Mouse (Mus musculus) CD4-positive, CD25-positive, alpha-beta regulatory T cell (primary cell): Measurements from ENCODE around the gene Agtpbp1. TPM values are rescaled to one million over a fixed set of nuclear protein-coding genes. Genes with fewer than 3 reads are reported as not detected.

ENCODE experiments used
- polyA plus RNA-seq: library from polyadenylated mRNA; unstranded; fragments of 100-300 nt; shearing (Covaris generic); gene quantifications from one replicate; pipeline ENCODE4 v1.2.1, GENCODE M21; 2017

Agtpbp1 gene
- 29.6 TPM for polyA plus RNA-seq

DNA sequence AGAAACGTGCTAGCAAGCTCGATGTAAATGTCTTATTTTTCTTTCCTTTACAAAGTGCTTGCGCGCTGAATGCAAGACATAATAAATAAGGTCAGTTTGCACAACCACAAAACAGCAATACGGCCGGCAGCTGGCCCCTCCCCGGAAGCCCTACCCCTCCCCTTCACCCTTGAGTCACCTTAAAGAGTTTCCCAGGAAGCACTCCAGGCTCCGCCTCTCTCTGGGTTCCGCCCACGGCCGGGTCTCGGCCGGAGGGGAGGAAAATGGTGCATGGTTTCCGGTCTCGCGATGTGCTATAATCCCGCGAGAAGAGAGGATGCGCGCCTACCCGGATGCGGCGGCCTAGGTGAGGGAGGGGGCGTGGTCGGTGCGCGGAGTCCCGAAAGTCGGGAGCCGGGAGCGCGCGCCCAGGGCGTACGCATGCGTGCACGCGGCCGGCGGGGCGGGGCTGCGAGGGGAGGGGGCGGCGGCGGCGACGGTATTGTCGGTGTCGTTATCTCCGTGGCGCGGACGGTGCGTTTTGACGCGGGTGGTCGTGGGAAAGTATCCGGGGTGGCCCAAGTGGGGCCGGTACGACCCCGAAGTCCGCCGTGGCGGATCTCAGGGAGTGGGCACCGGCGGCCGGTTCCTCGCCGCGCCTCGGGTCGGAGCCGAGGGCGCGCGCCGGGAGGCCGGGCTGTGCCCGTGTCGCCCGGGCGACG lies at the start of gene Agtpbp1, which contains the start of gene Naa35:
Gene Agtpbp1, minus strand, starts transcription at position 281 of the 701 bp plus-strand sequence.
Gene Naa35, plus strand, starts transcription at position 313 of the 701 bp plus-strand sequence.

Other genes with a start within 250 kb of the Agtpbp1 start
- gene Naa35, start within 50 bp of the Agtpbp1 start, polyA plus RNA-seq, result 76.1 TPM
- 33.5 TPM for gene Golm1, start 90.6 kb upstream of the Agtpbp1 start, polyA plus RNA-seq
- 0.07 TPM for gene 4921517D22Rik, start 108.9 kb upstream of the Agtpbp1 start, polyA plus RNA-seq
- 0.05 TPM for gene Spata31d1a, start 125.1 kb upstream of the Agtpbp1 start, polyA plus RNA-seq
- gene Spata31d1b, start 127.1 kb upstream of the Agtpbp1 start, polyA plus RNA-seq, result not detected
- not detected for gene Spata31d1d, start 146.5 kb upstream of the Agtpbp1 start, polyA plus RNA-seq
- gene 1700014D04Rik, start 161.5 kb upstream of the Agtpbp1 start, polyA plus RNA-seq, result not detected
- 65.4 TPM for gene Isca1, start 184.6 kb upstream of the Agtpbp1 start, polyA plus RNA-seq
- gene Gm49354, start 197.0 kb upstream of the Agtpbp1 start, polyA plus RNA-seq, result not detected
- 148 TPM for gene Tut7, start 237.9 kb upstream of the Agtpbp1 start, polyA plus RNA-seq